Mouse (Mus musculus): ENCODE results near the gene Gmds. TPM values are rescaled to one million over a fixed set of nuclear protein-coding genes. Genes with fewer than 3 reads are reported as not detected.

Gene Gmds
- polyA plus RNA-seq, 1 experiment from 2014 or later = 31.4 TPM

GRCm38 (mm10) chr13:31894511-31894910 lies 444.0 kb downstream of the Gmds start:
- no peak for ATAC-seq (ENCODE audit: insufficient number of reproducible peaks, low FRiP score, low TSS enrichment, low read depth)
- H3K4me2 ChIP-seq (ENCODE audit: low read depth, severe bottlenecking) = no peak overlapping the region
- 82% methylated on average over 3 of the region's 3 CpGs for WGBS

GRCm38 (mm10) chr13:31892913-31893514 lies 445.5 kb downstream of the Gmds start:
- H3K9me3 ChIP-seq (ENCODE audit: control insufficient read depth, low read length) = no peaks in the 10 kb centered on the region
- no peak for DNase-seq (ENCODE audit: low spot score)
- no peak for ATAC-seq (ENCODE audit: insufficient number of reproducible peaks, low FRiP score, low TSS enrichment, low read depth)
- 42% methylated on average over 2 of the region's 2 CpGs for WGBS
- H3K27ac ChIP-seq (replicated peaks; ENCODE audit: low read depth, low read length) = no peak overlapping the region
- H3K36me3 ChIP-seq (ENCODE audit: control insufficient read depth, insufficient read depth, low read length) = no peaks in the 10 kb centered on the region
- no peak overlapping the region for H3K4me2 ChIP-seq (ENCODE audit: low read depth, severe bottlenecking)
- no peak overlapping the region for H3K4me3 ChIP-seq (ENCODE audit: low read depth, low read length)
- no peaks in the 10 kb centered on the region for H3K27me3 ChIP-seq (ENCODE audit: control insufficient read depth, insufficient read depth, low read length)
- H3K9ac ChIP-seq (ENCODE audit: low read length) = no peak overlapping the region
- no peaks in the 10 kb centered on the region for H3K4me1 ChIP-seq (ENCODE audit: control insufficient read depth, insufficient read depth, low read length)

More at GRCm38 (mm10) chr13:31894511-31894910, 444.0 kb downstream of the Gmds start:
- Histone ChIP-seq H3K9me3 (ENCODE audit: control insufficient read depth, low read length) (no peaks in the 10 kb centered on the region), H3K27me3 (ENCODE audit: control insufficient read depth, insufficient read depth, low read length) (no peaks in the 10 kb centered on the region), H3K27ac (replicated peaks; ENCODE audit: low read depth, low read length) (no peak overlapping the region), H3K4me1 (ENCODE audit: control insufficient read depth, insufficient read depth, low read length) (no peaks in the 10 kb centered on the region), H3K9ac (ENCODE audit: low read length) (no peak overlapping the region), H3K36me3 (ENCODE audit: control insufficient read depth, insufficient read depth, low read length) (no peaks in the 10 kb centered on the region), H3K4me3 (ENCODE audit: low read depth, low read length) (no peak overlapping the region)
- no peak for DNase-seq (ENCODE audit: low spot score)

GRCm38 (mm10) chr13:31888500-31888899 lies 450.0 kb downstream of the Gmds start:
- ATAC-seq (ENCODE audit: insufficient number of reproducible peaks, low FRiP score, low TSS enrichment, low read depth) (no peak), DNase-seq (ENCODE audit: low spot score) (no peak)
- Histone ChIP-seq H3K4me1 (ENCODE audit: control insufficient read depth, insufficient read depth, low read length) (no peaks in the 10 kb centered on the region), H3K4me2 (ENCODE audit: low read depth, severe bottlenecking) (no peak overlapping the region), H3K9ac (ENCODE audit: low read length) (no peak overlapping the region), H3K9me3 (ENCODE audit: control insufficient read depth, low read length) (no peaks in the 10 kb centered on the region), H3K36me3 (ENCODE audit: control insufficient read depth, insufficient read depth, low read length) (no peaks in the 10 kb centered on the region), H3K27me3 (ENCODE audit: control insufficient read depth, insufficient read depth, low read length) (no peaks in the 10 kb centered on the region), H3K4me3 (ENCODE audit: low read depth, low read length) (no peak overlapping the region), H3K27ac (replicated peaks; ENCODE audit: low read depth, low read length) (no peak overlapping the region)
- WGBS = 91% methylated on average over 3 of the region's 3 CpGs

- H3K27me3 ChIP-seq (ENCODE audit: control insufficient read depth, insufficient read depth, low read length) = no peaks in the 10 kb centered on the region
- no peak overlapping the region for H3K27ac ChIP-seq (replicated peaks; ENCODE audit: low read depth, low read length)
- no peaks in the 10 kb centered on the region for H3K36me3 ChIP-seq (ENCODE audit: control insufficient read depth, insufficient read depth, low read length)
- DNase-seq (ENCODE audit: low spot score) = no peak
- H3K4me3 ChIP-seq (ENCODE audit: low read depth, low read length) = no peak overlapping the region
- ATAC-seq (ENCODE audit: insufficient number of reproducible peaks, low FRiP score, low TSS enrichment, low read depth) = no peak
- H3K4me2 ChIP-seq (ENCODE audit: low read depth, severe bottlenecking) = no peak overlapping the region
- 88% methylated on average over 1 of the region's 1 CpGs for WGBS
- no peaks in the 10 kb centered on the region for H3K9me3 ChIP-seq (ENCODE audit: control insufficient read depth, low read length)
- H3K9ac ChIP-seq (ENCODE audit: low read length) = no peak overlapping the region
- no peaks in the 10 kb centered on the region for H3K4me1 ChIP-seq (ENCODE audit: control insufficient read depth, insufficient read depth, low read length)
Measured at GRCm38 (mm10) chr13:31885769-31886168, 452.8 kb downstream of the Gmds start.

- H3K9ac ChIP-seq (ENCODE audit: low read length) = no peak overlapping the region
- H3K4me3 ChIP-seq (ENCODE audit: low read depth, low read length) = no peak overlapping the region
- 82% methylated on average over 8 of the region's 8 CpGs for WGBS
- H3K4me2 ChIP-seq (ENCODE audit: low read depth, severe bottlenecking) = no peak overlapping the region
- H3K9me3 ChIP-seq (ENCODE audit: control insufficient read depth, low read length) = no peaks in the 10 kb centered on the region
- H3K27ac ChIP-seq (replicated peaks; ENCODE audit: low read depth, low read length) = no peak overlapping the region
- no peak for ATAC-seq (ENCODE audit: insufficient number of reproducible peaks, low FRiP score, low TSS enrichment, low read depth)
- H3K27me3 ChIP-seq (ENCODE audit: control insufficient read depth, insufficient read depth, low read length) = no peaks in the 10 kb centered on the region
- DNase-seq (ENCODE audit: low spot score) = no peak
- no peaks in the 10 kb centered on the region for H3K4me1 ChIP-seq (ENCODE audit: control insufficient read depth, insufficient read depth, low read length)
- H3K36me3 ChIP-seq (ENCODE audit: control insufficient read depth, insufficient read depth, low read length) = no peaks in the 10 kb centered on the region
Measured at GRCm38 (mm10) chr13:31878805-31879477, 459.6 kb downstream of the Gmds start.

GRCm38 (mm10) chr13:31877061-31877460 lies 461.5 kb downstream of the Gmds start:
- DNase-seq (ENCODE audit: low spot score) (peak; percentile 32), ATAC-seq (ENCODE audit: insufficient number of reproducible peaks, low FRiP score, low TSS enrichment, low read depth) (no peak)
- no peaks in the 10 kb centered on the region for H3K36me3 ChIP-seq (ENCODE audit: control insufficient read depth, insufficient read depth, low read length)
- no peak overlapping the region for H3K4me2 ChIP-seq (ENCODE audit: low read depth, severe bottlenecking)
- 38% methylated on average over 4 of the region's 4 CpGs for WGBS
- H3K4me3 ChIP-seq (ENCODE audit: low read depth, low read length) = no peak overlapping the region
- no peaks in the 10 kb centered on the region for H3K4me1 ChIP-seq (ENCODE audit: control insufficient read depth, insufficient read depth, low read length)
- H3K9ac ChIP-seq (ENCODE audit: low read length) = no peak overlapping the region
- H3K27ac ChIP-seq (replicated peaks; ENCODE audit: low read depth, low read length) = no peak overlapping the region
- H3K27me3 ChIP-seq (ENCODE audit: control insufficient read depth, insufficient read depth, low read length) = no peaks in the 10 kb centered on the region
- no peaks in the 10 kb centered on the region for H3K9me3 ChIP-seq (ENCODE audit: control insufficient read depth, low read length)

- H3K4me1 ChIP-seq (ENCODE audit: control insufficient read depth, insufficient read depth, low read length) = no peaks in the 10 kb centered on the region
Measured at GRCm38 (mm10) chr13:31874427-31874826, 464.1 kb downstream of the Gmds start.

GRCm38 (mm10) chr13:31873269-31873668 lies 465.3 kb downstream of the Gmds start:
- Histone ChIP-seq H3K27me3 (ENCODE audit: control insufficient read depth, insufficient read depth, low read length) (no peaks in the 10 kb centered on the region), H3K9ac (ENCODE audit: low read length) (no peak overlapping the region), H3K27ac (replicated peaks; ENCODE audit: low read depth, low read length) (no peak overlapping the region), H3K4me3 (ENCODE audit: low read depth, low read length) (no peak overlapping the region), H3K4me1 (ENCODE audit: control insufficient read depth, insufficient read depth, low read length) (no peaks in the 10 kb centered on the region), H3K9me3 (ENCODE audit: control insufficient read depth, low read length) (no peaks in the 10 kb centered on the region), H3K36me3 (ENCODE audit: control insufficient read depth, insufficient read depth, low read length) (no peaks in the 10 kb centered on the region), H3K4me2 (ENCODE audit: low read depth, severe bottlenecking) (no peak overlapping the region)
- WGBS = 84% methylated on average over 1 of the region's 1 CpGs
- ATAC-seq (ENCODE audit: insufficient number of reproducible peaks, low FRiP score, low TSS enrichment, low read depth) (no peak), DNase-seq (ENCODE audit: low spot score) (no peak)

More at GRCm38 (mm10) chr13:31874427-31874826, 464.1 kb downstream of the Gmds start:
- no peak overlapping the region for H3K9ac ChIP-seq (ENCODE audit: low read length)
- DNase-seq (ENCODE audit: low spot score) = no peak
- no peak overlapping the region for H3K4me2 ChIP-seq (ENCODE audit: low read depth, severe bottlenecking)
- no peaks in the 10 kb centered on the region for H3K36me3 ChIP-seq (ENCODE audit: control insufficient read depth, insufficient read depth, low read length)
- 70% methylated on average over 3 of the region's 3 CpGs for WGBS
- no peaks in the 10 kb centered on the region for H3K27me3 ChIP-seq (ENCODE audit: control insufficient read depth, insufficient read depth, low read length)
- H3K27ac ChIP-seq (replicated peaks; ENCODE audit: low read depth, low read length) = no peak overlapping the region
- H3K9me3 ChIP-seq (ENCODE audit: control insufficient read depth, low read length) = no peaks in the 10 kb centered on the region
- ATAC-seq (ENCODE audit: insufficient number of reproducible peaks, low FRiP score, low TSS enrichment, low read depth) = no peak
- H3K4me3 ChIP-seq (ENCODE audit: low read depth, low read length) = no peak overlapping the region

All from limb, embryonic 11.5 days (tissue).